Mouse (Mus musculus): ENCODE measurements around the gene Scd1. TPM values are rescaled to one million over a fixed set of nuclear protein-coding genes. Genes with fewer than 3 reads are reported as not detected.
"Not testable (repeated sequence)": the region's sequence is repeated elsewhere in the genome, so short reads cannot be mapped to it uniquely, and the experiment has no call there.

Scd1 gene
- polyA plus RNA-seq, 1 experiment from 2014 or later: 1.5 TPM

DNA sequence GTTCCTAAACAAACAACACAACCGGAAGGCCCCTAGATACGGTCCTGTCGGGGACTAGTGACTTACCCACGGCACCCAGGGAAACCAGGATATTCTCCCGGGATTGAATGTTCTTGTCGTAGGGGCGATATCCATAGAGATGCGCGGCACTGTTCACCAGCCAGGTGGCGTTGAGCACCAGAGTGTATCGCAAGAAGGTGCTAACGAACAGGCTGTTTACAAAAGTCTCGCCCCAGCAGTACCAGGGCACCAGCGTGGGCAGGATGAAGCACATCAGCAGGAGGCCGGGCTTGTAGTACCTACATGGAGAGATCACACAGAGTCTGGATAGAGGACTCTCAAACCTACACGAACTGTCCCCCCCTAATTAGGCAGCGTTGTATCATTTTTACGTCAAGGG is 7.6 kb downstream of the Scd1 start:
- no peak for DNase-seq (ENCODE audit: low spot score)

DNA sequence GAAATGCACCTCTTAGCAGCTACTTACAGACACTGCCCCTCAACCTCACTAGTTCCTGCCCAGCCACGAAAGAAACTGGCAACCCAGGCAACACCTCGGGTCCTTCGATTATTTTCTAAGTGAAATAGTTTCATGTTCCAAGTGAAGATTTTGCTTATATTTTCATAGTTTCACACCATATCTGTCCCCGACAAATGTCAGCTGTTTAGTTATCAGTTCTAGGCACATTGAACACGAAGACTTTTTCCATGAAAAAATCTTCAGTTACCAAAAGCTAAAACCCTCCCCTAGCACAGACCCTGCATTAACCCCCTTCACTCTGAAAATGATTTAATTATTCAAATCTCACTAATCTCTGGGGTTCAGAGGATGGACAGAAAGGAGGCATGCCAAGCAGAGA is 10.9 kb downstream of the Scd1 start:
- DNase-seq (ENCODE audit: low spot score): no peak

DNA sequence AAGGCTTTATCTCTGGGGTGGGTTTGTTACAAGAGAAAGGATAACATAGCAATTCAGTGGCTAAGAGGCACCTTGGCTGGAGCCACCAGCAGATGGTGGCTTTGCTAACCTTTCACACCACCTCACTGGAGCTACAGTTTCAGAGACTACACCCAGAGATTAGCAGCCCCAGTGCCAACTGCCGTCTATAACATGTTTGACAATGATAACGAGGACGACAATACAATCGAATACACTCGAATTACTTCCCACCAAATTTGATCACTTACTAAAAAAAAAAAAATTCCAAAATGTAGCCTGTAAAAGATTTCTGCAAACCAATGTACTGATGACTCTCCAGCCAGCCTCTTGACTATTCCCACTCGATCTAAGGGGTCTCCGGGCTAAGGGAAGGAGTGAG is 12.7 kb downstream of the Scd1 start:
- no peak for DNase-seq (ENCODE audit: low spot score)

DNA sequence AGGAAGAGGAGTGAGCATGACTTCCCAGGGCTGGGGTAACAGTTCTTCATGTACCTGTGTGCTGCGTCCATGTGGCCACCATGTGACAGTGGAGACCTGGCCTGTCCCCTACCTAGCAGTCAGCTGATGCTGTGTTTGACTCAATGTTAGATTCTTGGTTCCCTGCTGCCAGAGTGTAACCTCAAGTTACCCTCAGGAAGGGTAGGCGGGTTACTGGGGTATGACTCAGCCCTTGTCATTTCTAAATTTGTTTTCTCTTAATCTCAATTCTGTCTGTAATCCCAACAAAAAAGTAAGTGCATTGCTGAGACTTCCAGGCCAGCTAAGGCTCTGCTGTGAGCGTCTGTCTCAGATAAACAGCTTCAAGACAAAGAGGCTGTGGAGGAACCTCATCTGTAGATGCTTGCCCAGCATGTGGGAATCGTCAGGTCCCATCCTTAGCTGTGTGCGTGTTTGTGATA is 13.7 kb downstream of the Scd1 start:
- DNase-seq (ENCODE audit: low spot score): no peak

DNA sequence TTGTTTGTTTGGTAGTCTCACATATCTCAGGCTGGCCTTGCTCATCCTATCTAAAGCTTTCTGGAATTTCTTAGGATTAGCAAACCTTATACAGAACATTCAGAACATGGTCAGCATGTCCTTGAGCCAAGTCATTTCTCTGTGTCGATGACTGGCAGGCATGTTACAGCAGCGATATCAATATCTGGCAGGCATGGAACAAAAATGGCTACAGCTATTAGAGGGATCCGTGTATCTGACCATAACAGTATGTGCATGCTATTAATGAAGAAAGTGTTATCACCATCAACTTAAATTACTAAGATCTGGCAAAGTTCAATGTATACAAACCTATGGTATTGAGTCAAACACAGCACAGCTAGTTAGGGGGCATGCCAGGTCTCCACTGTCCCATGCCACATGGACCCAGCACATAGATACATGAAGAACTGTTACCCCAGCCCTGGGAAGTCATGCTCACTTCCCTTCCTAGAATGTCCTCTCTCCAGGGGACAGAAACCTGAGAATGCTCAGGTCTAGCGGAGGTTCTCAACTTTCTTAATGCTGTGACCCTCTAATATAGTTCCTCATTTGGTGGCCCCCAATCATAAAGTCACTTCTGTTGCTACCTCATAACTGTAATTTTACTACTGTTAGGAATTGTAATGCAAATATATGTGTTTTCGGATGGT is 15.2 kb downstream of the Scd1 start:
- DNase-seq (ENCODE audit: low spot score): no peak

DNA sequence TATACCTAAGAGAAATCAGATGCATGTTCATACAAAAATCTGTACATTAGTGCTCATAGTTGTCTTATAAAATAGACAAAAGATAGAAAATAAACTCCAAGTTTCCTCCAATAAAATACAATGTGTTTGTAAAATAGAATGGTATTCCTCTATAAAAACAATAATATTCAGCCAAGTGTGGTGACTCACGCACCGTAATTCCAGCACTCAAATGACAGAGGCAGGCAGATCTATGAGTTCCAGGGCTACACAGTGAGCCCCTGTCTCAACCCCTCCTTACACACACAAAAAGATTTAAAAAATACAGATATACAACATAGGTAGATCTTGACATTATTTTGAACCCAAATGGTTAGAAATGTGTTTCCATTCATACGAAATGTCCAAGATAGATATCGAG is 15.8 kb downstream of the Scd1 start:
- no peak for DNase-seq (ENCODE audit: low spot score)

DNA sequence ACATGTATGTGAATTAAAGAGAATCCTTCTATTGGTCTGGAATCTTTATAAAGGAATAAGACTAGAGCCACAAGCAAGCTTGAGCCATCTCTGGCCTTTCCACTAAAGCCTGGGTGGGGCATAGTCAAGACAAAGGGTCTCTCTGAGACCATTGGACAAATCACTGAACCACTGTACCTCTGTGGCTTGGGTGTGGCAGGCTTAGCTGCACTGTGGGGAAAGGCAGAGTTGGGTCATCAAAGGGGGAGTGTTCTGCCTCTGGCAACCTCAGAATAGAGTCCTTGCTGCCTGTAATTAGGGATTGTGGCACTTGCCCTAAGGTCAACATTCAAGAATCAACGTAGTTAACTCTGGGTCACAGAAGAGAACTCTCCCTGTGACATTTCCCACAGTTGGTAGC is 18.2 kb downstream of the Scd1 start:
- DNase-seq (ENCODE audit: low spot score): no peak

DNA sequence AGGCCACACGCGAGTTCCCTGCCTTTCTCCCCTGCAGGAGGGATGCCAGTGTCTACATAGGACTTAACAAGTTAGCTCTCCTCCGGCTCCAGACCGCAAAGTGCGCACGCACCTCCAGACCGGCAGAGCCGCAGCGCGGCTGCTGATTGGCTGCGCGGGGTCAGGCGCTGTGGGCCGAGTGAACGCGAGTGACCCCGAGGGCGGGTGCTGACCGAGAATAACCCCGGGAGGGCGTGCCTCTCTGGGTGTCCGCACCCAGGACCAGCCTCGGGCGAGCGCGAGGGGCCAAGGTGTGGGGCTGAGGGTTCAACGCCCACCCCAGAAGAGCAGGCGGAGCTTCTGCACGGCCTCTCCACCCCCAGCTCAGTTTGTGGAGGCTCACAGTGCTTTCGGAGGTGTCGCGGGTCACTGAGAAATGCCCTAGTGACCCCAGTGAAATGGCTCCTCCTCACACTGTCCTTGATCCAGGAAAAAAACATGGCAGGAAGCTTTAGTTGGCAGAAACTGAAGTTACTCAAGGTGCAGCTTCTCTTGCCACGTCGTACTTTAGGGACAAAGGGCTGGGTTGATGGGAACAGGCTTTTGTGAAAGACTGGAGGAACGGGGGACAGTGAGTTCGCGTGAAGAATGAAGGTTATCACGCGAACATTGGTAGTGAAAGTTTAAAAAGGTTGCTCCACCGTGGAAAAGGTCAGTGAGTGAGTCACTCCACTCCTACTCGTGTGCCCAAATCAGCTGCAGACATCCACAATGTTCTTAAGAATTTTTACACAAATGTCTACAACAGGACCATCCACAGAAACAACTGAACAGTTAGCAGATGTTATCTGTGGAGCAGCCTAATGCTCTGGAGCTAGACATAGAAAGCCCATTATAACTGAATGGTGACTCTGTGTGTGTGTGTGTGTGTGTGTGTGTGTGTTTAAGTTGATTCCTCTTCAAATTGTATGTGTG is 18.9 kb downstream of the Scd1 start:
- DNase-seq (ENCODE audit: low spot score): peak; percentile 95

DNA sequence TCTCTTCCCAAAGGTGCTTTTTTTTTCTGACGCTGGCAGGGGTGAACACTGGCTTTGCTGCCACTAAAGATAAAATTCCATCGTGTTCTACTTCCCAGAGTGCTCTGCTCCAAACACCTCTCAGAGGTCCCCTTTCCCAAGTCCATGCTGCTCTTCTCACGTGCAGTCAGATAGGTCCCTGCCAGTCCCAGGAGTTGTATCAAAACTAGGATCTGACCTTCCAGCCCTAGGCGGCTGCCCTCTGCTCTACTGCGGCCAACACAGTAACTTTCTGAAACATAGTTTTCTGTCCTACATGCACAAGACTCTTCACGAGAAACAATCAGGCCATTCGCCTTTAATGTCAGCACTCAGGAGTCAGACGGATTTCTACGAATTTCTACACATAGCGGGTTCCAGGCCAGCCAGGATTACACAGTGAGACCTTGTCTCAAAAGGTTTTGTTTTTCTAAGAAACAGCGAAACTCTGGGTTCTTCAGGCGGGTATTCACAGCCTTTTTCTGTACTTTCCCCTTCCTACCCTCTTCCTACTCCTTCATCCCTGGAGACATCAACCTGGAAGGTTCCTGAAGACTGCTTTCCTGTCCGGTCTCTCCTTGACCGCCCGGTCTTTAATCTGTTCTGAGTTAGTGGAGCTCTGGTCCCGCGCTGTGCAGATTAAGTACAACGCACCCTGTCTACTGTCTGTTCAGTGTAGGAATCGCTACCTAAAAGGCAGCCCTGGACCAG is 19.8 kb downstream of the Scd1 start:
- peak; percentile 22 for DNase-seq (ENCODE audit: low spot score)

DNA sequence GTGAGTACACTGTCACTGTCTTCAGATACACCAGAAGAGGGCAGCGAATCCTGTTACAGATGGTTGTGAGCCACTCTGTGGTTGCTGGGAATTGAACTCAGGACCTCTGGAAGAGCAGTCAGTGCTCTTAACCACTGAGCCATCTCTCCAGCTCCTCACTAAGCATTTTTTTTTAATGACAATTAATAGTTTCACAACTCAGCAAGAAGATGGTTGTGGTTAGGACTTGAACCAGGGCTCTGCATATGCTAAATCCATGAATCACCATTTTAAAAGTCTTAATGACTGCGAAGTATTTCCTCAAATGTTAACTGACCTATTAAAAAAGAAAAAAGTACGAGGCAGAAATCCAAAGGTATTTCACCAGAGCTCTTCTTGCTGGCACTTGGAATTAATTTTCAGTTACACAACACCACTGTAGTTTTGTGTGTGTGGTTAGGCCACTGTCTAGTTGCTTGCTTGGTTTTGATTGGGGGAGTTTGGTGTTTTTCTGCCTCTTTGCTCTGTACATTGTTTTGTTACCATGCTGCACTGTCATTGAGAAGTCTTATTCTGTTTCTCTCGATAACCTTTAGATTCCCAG is 20.5 kb downstream of the Scd1 start:
- DNase-seq (ENCODE audit: low spot score): no peak

DNA sequence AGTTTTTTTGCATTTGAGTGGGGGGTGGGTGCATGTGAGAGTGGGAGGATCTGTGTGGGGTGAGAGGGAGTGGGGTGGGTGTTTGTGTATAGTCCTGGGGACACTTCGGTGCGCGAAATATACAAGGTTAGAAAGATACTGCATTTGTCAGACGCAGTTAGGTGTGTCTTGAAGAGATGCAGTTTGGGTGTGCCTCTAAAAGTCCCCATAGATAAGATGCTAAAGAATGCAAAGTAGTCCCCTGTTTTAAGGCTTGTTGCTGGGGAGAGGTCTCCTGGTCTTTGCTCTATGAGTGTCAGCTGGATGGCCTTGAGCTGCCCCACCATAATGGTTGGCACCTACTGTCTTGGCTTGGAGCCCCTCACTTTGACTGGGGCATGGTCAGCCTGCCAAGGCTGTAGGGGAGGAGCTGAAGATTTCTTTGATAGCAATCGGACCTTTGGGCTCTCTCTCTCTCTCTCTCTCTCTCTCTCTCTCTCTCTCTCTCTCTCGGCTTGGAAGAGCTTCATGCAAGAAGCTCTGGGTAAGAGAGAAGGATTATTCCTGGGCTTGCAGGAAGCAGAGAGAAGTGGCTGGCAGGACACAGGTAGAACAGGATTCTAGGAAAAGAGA is 21.7 kb downstream of the Scd1 start:
- no peak for DNase-seq (ENCODE audit: low spot score)

DNA sequence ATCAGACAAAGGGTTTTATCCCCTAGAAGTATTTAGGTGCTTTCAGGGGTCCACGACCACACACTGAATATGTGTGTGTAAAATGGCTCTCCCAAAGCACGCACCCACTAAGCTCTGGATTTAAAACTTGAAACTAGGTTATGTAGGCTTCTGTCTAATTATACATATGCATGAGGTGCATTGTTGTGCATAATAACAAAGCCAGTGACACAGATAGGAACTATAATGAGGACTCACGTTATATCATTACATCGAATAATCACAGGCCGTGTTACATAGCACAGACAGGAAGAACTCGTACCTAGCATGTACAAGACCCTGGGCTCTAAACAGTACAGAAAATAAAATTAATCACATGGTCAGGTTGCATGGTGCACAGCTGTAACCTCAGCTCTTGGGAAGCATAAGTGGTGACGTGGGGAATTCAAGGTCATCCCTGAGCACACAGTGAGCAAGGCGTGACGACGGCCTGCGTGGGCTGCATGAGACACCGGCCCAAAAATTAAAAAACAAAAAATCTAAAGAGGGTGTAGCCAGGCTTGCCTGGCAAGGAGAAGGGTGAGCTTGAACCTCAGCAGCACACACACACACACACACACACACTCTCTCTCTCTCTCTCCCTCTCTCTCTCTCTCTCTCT is 24.9 kb downstream of the Scd1 start:
- DNase-seq (ENCODE audit: low spot score): no peak

DNA sequence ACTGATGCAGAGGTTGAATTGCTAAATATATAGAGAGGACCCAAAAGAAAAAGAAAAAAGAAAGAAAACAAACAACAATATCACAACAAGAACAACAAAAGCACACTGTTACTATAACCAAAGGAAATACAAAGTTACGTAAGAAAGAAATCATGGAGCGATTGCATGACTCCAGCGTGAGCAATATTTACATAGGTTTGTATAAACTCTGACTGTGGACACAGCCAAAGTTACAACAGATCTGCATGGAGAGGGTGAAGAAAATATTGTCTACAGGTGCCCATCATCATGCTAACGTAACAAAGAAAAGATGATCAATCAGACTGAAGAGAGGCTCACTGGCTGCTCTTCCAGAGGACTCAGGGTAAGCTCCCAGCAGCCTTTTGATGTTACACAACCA is 27.6 kb downstream of the Scd1 start:
- DNase-seq (ENCODE audit: low spot score): no peak

DNA sequence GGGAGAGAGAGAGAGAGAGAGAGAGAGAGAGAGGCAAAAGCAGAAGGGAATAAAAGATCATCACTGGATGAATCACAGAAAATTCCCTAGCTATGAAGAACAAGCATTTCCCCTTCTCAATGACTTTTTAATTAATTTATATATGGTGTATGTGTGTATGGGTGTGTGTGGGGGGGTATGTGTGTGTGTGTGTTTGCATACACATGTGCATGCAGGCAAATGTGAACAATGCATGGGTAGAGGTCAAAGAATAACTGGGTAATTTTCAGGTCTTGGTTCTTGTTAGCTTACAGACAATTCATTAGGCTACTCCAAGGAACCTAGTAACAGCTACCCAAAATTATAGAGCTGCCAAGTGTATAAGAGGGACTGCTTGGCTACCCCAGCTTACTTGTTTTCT is 28.6 kb downstream of the Scd1 start:
- no peak for DNase-seq (ENCODE audit: low spot score)

DNA sequence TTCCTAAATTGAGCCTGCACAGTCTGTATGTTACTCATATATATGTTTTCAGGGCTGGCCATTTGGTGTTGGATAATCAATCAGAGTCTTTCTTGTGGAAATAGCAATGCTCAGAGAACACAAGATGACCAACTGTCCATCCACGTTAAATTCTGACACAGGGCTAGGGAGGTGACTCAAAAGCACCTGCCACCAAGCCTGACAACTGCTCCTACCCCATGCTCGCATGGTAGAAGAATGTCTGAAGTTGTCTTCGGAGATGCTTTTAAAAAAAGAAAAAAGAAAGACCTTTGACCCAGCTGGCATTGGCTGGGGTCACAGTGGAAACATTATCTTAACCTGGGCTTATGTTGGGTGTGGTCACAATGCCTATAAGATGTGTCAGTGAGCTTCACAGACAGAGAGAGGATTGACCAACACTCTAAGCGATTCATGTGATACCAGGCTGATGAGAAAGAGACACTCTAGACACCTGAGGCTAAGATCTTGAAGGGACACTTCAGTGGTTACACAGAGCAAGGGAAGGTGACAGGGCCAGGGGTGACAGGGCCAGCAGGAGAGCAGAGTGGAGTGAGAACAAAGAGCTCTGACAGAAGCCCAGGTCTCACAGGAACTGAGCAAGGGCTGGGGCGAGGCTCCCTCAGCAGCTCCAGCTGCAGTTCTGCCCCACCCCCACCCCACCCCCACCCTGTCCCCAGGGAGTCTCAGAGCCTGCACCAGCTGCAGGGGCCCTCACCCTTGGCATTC is 29.9 kb downstream of the Scd1 start:
- peak; percentile 22 for DNase-seq (ENCODE audit: low spot score)

DNA sequence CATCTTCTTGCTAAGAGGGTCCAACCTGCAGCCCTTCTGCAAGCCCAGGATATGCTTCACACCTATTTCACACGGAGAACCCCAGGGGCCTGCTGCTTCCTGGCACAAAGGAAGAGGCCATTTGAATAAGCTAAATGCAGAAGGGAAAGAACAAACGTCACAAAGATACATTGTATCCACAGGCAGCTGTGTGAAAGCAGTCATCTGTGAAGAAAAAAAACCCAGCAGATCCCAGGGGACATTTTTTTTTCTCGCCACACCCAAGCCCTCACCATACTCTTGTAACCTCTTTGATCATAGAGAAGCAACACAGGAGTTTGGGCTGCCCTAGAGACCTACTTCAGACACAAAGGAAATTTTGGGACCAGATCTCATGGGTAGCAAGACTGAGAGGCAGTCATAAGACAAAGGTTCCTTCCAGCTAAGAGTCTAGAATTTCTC is 31.1 kb downstream of the Scd1 start:
- DNase-seq (ENCODE audit: low spot score): no peak

DNA sequence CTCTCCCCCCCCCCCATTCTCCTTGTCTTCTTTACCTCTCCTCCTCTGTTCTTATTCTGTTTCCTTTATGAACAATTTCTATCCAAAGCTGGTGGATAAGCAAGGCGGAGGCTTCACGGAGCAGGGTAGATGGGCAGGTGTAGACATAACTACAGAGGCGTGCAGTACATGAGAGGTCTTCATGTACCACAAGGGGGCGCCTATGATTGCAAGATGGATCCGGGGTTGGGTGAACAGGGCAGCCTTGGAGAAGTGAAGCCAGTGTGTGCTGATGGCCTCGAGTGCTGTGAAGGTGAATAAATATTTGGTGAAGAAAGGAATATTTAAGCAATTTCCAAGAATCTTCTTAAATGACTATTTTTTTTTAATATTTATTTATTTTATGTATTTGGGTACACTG is 34.7 kb downstream of the Scd1 start:
- DNase-seq (ENCODE audit: low spot score): peak; percentile 87

DNA sequence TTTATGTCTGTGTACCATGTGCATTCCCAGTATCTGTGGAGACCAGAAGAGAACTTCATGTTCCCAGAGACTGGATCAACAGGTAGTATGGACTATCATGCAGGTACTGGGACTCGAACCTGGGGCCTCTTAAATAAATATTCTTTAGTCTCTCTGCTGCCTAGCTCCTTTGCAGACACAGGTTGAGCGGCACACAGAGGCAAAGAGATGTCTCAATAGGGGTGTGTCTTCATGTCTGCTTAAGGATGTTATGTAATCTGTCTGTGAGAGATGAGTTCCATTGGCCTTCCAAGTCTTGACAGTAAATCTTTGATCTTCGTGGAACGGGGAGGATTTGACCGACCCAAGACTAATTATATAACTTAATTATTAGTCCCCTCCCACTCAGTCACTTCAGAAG is 37.4 kb downstream of the Scd1 start:
- no peak for DNase-seq (ENCODE audit: low spot score)

DNA sequence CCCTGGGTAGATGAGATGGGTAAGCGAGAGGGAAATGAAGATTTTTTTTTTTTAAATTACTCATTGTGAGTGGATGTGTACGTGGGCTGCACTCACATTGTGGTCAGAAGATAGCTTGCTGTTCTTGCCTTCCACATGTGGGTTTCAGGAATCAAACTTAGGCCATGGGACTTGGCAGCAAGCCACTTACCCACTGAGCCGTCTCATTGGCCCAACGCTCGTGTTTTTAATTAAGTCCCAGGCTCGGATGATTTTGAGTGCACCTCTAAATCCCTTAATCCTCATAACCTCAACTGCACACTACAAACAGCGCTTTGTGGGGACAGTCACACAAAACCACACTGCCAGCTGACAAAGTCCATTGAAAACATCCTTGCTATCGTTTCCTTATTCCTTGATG is 38.3 kb downstream of the Scd1 start:
- no peak for DNase-seq (ENCODE audit: low spot score)

DNA sequence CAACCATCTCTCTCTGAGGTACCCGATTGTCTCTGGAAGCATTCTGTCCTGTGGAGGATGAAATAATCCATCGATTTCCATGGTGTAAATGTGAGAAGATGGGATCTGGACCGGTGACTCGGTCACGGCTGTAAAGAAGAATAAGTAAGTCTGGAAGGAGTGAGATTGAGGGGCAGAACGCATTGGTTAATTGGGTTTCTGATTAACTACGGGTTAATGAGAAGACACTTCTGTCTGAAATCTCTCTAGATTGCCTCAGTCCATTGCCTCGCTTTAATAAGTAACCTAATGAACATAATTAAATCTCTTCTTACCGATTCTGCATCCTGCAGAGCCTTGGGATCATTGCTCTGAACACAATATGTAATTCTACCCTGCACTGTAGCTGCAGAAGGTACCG is 40.6 kb downstream of the Scd1 start:
- not testable (repeated sequence) for DNase-seq (ENCODE audit: low spot score)
